10 mouse cellular contexts compared by ENCODE assay signal in the genomic region with DNA sequence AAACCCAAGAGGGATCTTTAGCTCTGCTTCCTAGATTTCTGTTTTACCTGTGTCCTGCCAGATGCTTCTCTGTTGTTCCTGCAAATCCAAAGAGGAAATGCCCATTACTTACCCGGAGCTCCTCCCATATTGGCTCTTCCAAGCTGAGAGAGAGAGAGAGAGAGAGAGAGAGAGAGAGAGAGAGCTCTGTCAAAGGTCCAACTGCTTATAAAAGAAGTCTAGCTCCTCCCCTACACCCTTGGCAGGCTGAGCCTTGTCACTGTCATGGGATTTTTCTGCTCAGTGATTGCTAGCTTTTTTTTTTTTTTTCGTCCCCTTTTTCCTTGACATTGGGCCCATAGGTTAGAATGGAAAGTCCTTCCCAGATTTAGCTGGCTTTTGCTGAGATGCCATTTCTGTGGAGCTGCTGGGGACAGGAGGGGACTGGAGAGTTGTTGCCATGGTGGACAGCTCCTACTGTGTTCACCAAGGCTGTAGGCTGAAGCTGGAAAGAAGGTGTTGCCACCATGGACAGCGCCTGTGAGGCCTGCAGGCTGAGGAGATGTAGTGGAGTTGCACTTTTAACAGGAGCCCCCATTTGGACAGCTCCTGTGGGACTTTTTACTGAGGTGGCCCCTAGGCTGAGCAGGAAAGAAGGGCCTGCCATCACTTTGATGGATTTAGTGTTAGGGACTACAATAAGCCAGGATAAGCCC. TPM values are rescaled to one million over a fixed set of nuclear protein-coding genes. Genes with fewer than 3 reads are reported as not detected.
DNase-seq lines count a peak whose midpoint lies in the region; ATAC-seq and TF ChIP-seq lines count a peak whose summit lies in the region.
"Had no signal": no experiment of that assay in that cellular context is flagged by ENCODE, and none has a peak within 500 bp of the region (broad histone marks: within the 10 kb centered on the region; RNA-seq: fewer than 3 reads in every experiment).

No protein-coding gene starts in this region.

- no peaks in the 10 kb centered on the region for H3K27me3 ChIP-seq in lung, embryonic 14.5 days (ENCODE audit: insufficient read depth, low read length)
- H3K27me3 ChIP-seq in stomach, embryonic 16.5 days (ENCODE audit: control insufficient read depth, insufficient read depth, low read length) = no peaks in the 10 kb centered on the region

- TF ChIP-seq POLR2A in brain, embryonic 14.5 days (IDR thresholded peaks at IDR 0.05; ENCODE audit: borderline replicate concordance, extremely low read depth, insufficient read depth, insufficient read length, poor library complexity, severe bottlenecking) = no peak

- H3K9ac ChIP-seq in lung, embryonic 14.5 days = no peak overlapping the region
- H3K9ac ChIP-seq in stomach, embryonic 16.5 days (ENCODE audit: low read length) = no peak overlapping the region
- H3K9ac ChIP-seq: embryonic facial prominence, embryonic 12.5 days; neural tube, embryonic 12.5 days had no signal

- no peak overlapping the region for H3K27ac ChIP-seq in lung, embryonic 14.5 days (ENCODE audit: low read depth)
- H3K27ac ChIP-seq in stomach, embryonic 16.5 days (ENCODE audit: low read length) = no peak overlapping the region
- H3K27ac ChIP-seq: embryonic facial prominence, embryonic 12.5 days; neural tube, embryonic 12.5 days had no signal

- no peaks in the 10 kb centered on the region for H3K4me1 ChIP-seq in lung, embryonic 14.5 days (ENCODE audit: insufficient read depth)
- H3K4me1 ChIP-seq in stomach, embryonic 16.5 days (ENCODE audit: control insufficient read depth, insufficient read depth, low read length) = no peaks in the 10 kb centered on the region
- H3K4me1 ChIP-seq: embryonic facial prominence, embryonic 12.5 days; neural tube, embryonic 12.5 days had no signal

- no peak for ATAC-seq in lung, embryonic 14.5 days (ENCODE audit: insufficient read depth)
- ATAC-seq in stomach, embryonic 16.5 days (ENCODE audit: insufficient read depth, low FRiP score) = peak; percentile 50; the same call in 1 of the 2 replicates
- no peak for ATAC-seq in inflammation-experienced regulatory T-cells, adult 6 months

- no peak for TF ChIP-seq CTCF in lung, embryonic 14.5 days (IDR thresholded peaks at IDR 0.05; ENCODE audit: low read depth)
- TF ChIP-seq CTCF in brain, embryonic 14.5 days (IDR thresholded peaks at IDR 0.05; ENCODE audit: borderline replicate concordance, extremely low read depth, insufficient read depth, insufficient read length) = no peak

- no peak overlapping the region for H3K4me2 ChIP-seq in lung, embryonic 14.5 days
- no peak overlapping the region for H3K4me2 ChIP-seq in stomach, embryonic 16.5 days (ENCODE audit: low read depth, low read length)
- H3K4me2 ChIP-seq: embryonic facial prominence, embryonic 12.5 days; neural tube, embryonic 12.5 days had no signal

- H3K36me3 ChIP-seq in lung, embryonic 14.5 days (ENCODE audit: insufficient read depth) = no peaks in the 10 kb centered on the region
- no peaks in the 10 kb centered on the region for H3K36me3 ChIP-seq in stomach, embryonic 16.5 days (ENCODE audit: control insufficient read depth, insufficient read depth, low read length)
- H3K36me3 ChIP-seq: embryonic facial prominence, embryonic 12.5 days; neural tube, embryonic 12.5 days had no signal

- no peak overlapping the region for H3K4me3 ChIP-seq in lung, embryonic 14.5 days (ENCODE audit: low read depth, low read length)
- no peak overlapping the region for H3K4me3 ChIP-seq in stomach, embryonic 16.5 days (replicated peaks; ENCODE audit: low read length)
- H3K4me3 ChIP-seq: embryonic facial prominence, embryonic 12.5 days; neural tube, embryonic 12.5 days had no signal

- 23% methylated on average over 3 of the region's 3 CpGs for WGBS in lung, embryonic 14.5 days
- WGBS in stomach, embryonic 16.5 days = 36% methylated on average over 3 of the region's 3 CpGs

- peak; percentile 89 for DNase-seq in lung, embryonic 14.5 days
- no peak for DNase-seq in lung, postnatal 25 days (ENCODE audit: low spot score)
- peak; percentile 71 for DNase-seq in brain, embryonic 14.5 days (ENCODE audit: low read depth)
- peak; percentile 59 for DNase-seq in kidney, postnatal 14 days
- no peak for DNase-seq in urinary bladder, adult 2 months (ENCODE audit: low spot score)
- no peak for DNase-seq in right cerebral cortex, adult 18-20 months

- H3K9me3 ChIP-seq in lung, embryonic 14.5 days (ENCODE audit: low read depth, low read length) = no peaks in the 10 kb centered on the region
- H3K9me3 ChIP-seq in stomach, embryonic 16.5 days (replicated peaks; ENCODE audit: control insufficient read depth, low read length) = no peaks in the 10 kb centered on the region
- H3K9me3 ChIP-seq: embryonic facial prominence, embryonic 12.5 days; neural tube, embryonic 12.5 days had no signal

RNA-seq across cellular contexts. Expression of a gene that starts 7.3 kb away (rescaled TPM):
- polyA plus RNA-seq in lung, embryonic 14.5 days (2014; fragmentation: Nextera tagmentation; extraction: Ambion mirVana) = 69.7 and 73.2 TPM in 2 replicates
- polyA plus RNA-seq in brain, embryonic 14.5 days (2012; rRNA removed) = 37.1 and 39.5 TPM in 2 replicates
- 169 and 219 TPM in 2 replicates for polyA plus RNA-seq in stomach, embryonic 16.5 days (2015; fragmentation: Nextera tagmentation; extraction: Ambion mirVana)
- 589 and 606 TPM in 2 replicates for polyA plus RNA-seq in urinary bladder, adult 2 months (2012; rRNA removed)
- polyA plus RNA-seq in inflammation-experienced regulatory T-cells, adult 6 months (2017; shearing (Covaris generic)) = 1,000 to 10,000 TPM; 4,089 to 4,363 (median 4,119) TPM

RNA-seq across cellular contexts. Expression of a gene that starts 28.3 kb away (rescaled TPM):
- polyA plus RNA-seq in lung, embryonic 14.5 days (2014; fragmentation: Nextera tagmentation; extraction: Ambion mirVana) = 529 and 569 TPM in 2 replicates
- polyA plus RNA-seq in brain, embryonic 14.5 days (2012; rRNA removed) = 887 and 1,110 TPM in 2 replicates
- polyA plus RNA-seq in stomach, embryonic 16.5 days (2015; fragmentation: Nextera tagmentation; extraction: Ambion mirVana) = 340 and 353 TPM in 2 replicates
- polyA plus RNA-seq in urinary bladder, adult 2 months (2012; rRNA removed) = 314 and 350 TPM in 2 replicates
- 100 to 1,000 TPM; 194 to 276 (median 261) TPM for polyA plus RNA-seq in inflammation-experienced regulatory T-cells, adult 6 months (2017; shearing (Covaris generic))

RNA-seq across cellular contexts. Expression of a gene that starts 34.2 kb away (rescaled TPM):
- 3.0 and 4.5 TPM in 2 replicates for polyA plus RNA-seq in lung, embryonic 14.5 days (2014; fragmentation: Nextera tagmentation; extraction: Ambion mirVana)
- polyA plus RNA-seq in brain, embryonic 14.5 days (2012; rRNA removed) = 13.4 and 17.3 TPM in 2 replicates
- 6.4 and 8.8 TPM in 2 replicates for polyA plus RNA-seq in stomach, embryonic 16.5 days (2015; fragmentation: Nextera tagmentation; extraction: Ambion mirVana)
- 14.0 and 15.4 TPM in 2 replicates for polyA plus RNA-seq in urinary bladder, adult 2 months (2012; rRNA removed)
- polyA plus RNA-seq in inflammation-experienced regulatory T-cells, adult 6 months (2017; shearing (Covaris generic)) = 1 to 10 TPM; 1.7 to 3.3 (median 1.9) TPM

RNA-seq across cellular contexts. Expression of a gene that starts 36.3 kb away (rescaled TPM):
- 3.7 and 5.9 TPM in 2 replicates for polyA plus RNA-seq in lung, embryonic 14.5 days (2014; fragmentation: Nextera tagmentation; extraction: Ambion mirVana)
- polyA plus RNA-seq in brain, embryonic 14.5 days (2012; rRNA removed) = 72.5 and 74.9 TPM in 2 replicates
- 6.0 and 6.8 TPM in 2 replicates for polyA plus RNA-seq in stomach, embryonic 16.5 days (2015; fragmentation: Nextera tagmentation; extraction: Ambion mirVana)
- 11.9 and 14.5 TPM in 2 replicates for polyA plus RNA-seq in urinary bladder, adult 2 months (2012; rRNA removed)
- polyA plus RNA-seq in inflammation-experienced regulatory T-cells, adult 6 months (2017; shearing (Covaris generic)) = 1 to 10 TPM; 4.6 to 7.2 (median 5.9) TPM

RNA-seq across cellular contexts. Expression of a gene that starts 49.2 kb away (rescaled TPM):
- 0.37 and 0.70 TPM in 2 replicates for polyA plus RNA-seq in lung, embryonic 14.5 days (2014; fragmentation: Nextera tagmentation; extraction: Ambion mirVana)
- polyA plus RNA-seq in brain, embryonic 14.5 days (2012; rRNA removed) = not detected in 2 replicates
- polyA plus RNA-seq in stomach, embryonic 16.5 days (2015; fragmentation: Nextera tagmentation; extraction: Ambion mirVana) = 0.27 TPM in 1 of 2 replicates, not detected in the other
- polyA plus RNA-seq in urinary bladder, adult 2 months (2012; rRNA removed) = 0.18 TPM in 1 of 2 replicates, not detected in the other
- under 1 TPM in 2 of 3 experiments, not detected in 1; 0.67 to 0.68 TPM for polyA plus RNA-seq in inflammation-experienced regulatory T-cells, adult 6 months (2017; shearing (Covaris generic))
- polyA plus RNA-seq: embryonic facial prominence, embryonic 12.5 days; neural tube, embryonic 12.5 days had no signal

Comparison
In these comparisons a context has a peak if more than half of its experiments do, and no peak if none do; other contexts are left out.
1. DNase-seq: peak in lung, embryonic 14.5 days (single experiment), brain, embryonic 14.5 days (single experiment) and kidney, postnatal 14 days (single experiment); none in lung, postnatal 25 days (single experiment), urinary bladder, adult 2 months (single experiment) and right cerebral cortex, adult 18-20 months (single experiment).